Mouse (Mus musculus) heart, adult 18-20 months (tissue): ENCODE results near the gene Rab37. TPM values are rescaled to one million over a fixed set of nuclear protein-coding genes. Genes with fewer than 3 reads are reported as not detected.

Experiments used
- DNase-seq, 2 experiments: peaks; one replicate each; pipeline ENCODE4 v3.0.0; 2021 to 2022; ENCODE audit warnings: mixed read lengths in 1 of 2
- long read RNA-seq, 2 experiments: library from polyadenylated mRNA; stranded (forward); transcript quantifications; one replicate each; pipeline ENCODE4 v2.0.0; 2021
- total RNA-seq, 2 experiments: library from RNA; stranded (reverse); gene quantifications; 2 replicates each; pipeline ENCODE4 v1.2.3; 2021

The Rab37 gene
- 1 to 10 TPM in 1 of 2 experiments, under 1 TPM in 1; 0.50 to 1.2 TPM for total RNA-seq
- long read RNA-seq, experiment 1: 0 reads
- long read RNA-seq, experiment 2: 0 reads

DNA sequence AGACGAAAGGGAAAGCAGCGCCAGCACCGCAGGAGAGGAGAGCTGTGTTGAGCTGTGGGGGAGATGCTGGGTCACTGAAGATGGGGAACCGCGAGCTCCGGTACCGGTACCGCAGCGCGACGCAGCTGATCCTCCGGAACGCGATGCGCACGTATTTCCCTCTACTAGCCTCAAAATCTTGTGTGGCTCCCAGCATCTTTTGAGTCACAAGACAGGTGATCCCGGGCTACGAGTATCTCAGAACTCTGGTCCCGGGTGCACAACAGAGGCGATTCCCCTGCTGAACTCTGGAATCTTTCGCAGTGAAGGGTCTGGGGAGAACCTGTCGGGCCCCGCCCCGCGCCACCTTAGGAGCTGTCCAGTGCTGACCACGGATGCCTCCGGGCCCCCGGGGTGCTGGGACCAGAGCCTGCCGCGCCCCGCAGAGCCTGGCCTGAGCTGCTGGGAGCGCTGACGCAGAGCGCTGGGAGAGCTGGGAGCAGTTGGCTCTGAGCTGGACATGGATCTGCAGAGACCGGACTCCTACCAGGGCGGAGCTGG, at the start of gene Rab37:
Rab37 (plus strand) TSS at position 70 of the 540 bp plus-strand sequence.
- no peak for DNase-seq

DNA sequence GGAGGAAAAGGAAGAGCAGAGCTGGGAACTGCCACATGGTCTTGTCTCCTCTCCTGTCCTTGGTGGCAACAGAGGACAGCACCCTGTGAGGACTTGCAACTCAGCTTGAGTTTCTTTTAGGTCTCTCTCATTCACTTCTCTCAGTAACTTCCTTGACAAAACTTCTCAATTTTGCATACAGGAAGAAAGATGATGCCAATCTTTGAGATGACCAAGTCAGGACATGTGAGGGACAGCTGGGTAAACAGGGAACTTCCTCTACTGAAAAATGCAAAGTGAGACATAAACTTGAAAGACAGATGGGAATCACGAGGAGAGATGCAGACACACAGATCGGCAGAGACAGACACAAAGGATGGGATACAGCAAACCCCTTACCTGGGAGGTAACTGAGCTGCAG, 43.0 kb upstream of the Rab37 start, which contains the start of gene Cd300ld3:
Cd300ld3 (minus strand) TSS at position 151 of the 400 bp plus-strand sequence.
- DNase-seq: peak in 1 of 2 experiments; percentile 30

DNA sequence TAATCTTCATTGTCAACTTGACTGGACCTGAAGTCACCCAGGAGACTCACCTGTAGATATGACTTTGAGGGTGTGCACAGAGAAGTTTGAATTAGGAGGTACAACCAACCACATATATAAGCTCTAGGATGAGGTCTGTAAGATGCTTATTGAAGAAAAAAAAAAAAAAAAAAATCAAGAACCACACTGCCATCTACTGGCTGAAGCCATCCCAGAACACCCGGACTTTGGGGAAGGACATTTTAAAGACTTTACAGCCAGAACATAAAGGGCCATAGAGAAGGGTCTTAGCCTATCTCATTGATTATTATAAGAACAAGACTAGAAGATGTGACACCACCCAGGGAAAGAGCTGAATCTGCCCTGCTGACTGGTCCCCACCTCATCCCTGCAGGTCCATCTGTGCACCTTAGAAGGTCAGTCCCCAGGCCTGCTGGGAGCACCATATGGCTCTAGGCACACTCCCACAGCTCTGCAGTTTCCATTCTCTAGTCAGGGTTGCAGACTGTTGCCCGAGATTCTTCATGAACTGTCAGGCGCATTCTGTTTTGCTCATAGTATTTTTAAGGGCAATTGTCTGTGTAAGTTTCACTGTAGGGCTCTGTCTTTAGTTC, 41.8 kb upstream of the Rab37 start:
- DNase-seq: no peak

DNA sequence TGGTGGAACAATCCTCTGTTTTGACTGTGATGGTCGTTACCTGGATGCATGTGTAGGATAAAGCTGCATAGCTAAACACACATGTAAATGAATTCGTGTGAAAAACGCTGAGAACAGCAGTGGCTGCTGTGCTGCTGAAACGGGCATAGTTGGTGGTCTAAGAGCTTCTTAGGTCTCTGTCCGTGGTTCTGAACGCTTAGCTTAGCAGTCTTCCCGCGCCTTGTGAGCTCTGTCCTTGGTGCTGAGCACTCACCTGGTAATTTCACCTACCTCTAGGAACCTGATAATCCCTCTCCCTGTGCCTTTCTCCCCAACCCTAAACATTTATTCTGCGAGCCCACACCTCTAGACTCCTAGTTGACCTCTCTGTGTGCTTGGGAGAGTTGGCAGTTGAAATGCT, 39.0 kb upstream of the Rab37 start:
- peak in 1 of 2 experiments; percentile 35 for DNase-seq

DNA sequence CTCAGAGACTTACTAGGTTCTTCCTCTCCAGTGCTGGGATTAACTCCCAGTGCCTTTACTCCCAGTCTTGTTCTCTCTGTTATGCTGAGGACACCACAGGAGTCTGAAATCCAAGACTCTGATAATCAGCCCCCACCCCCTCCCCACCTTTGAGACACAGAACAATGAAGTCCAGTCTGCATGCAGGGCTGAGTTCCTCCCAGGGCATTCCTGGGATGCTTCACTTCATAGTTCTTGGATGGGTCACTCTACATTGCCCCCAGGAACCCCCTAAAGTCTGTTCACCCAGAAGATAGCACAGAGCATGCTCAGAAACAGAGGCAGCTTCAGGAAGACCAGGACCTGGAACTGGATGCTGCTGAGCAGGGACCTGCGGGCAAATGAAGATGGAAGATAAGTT, 38.2 kb upstream of the Rab37 start:
- no peak for DNase-seq

DNA sequence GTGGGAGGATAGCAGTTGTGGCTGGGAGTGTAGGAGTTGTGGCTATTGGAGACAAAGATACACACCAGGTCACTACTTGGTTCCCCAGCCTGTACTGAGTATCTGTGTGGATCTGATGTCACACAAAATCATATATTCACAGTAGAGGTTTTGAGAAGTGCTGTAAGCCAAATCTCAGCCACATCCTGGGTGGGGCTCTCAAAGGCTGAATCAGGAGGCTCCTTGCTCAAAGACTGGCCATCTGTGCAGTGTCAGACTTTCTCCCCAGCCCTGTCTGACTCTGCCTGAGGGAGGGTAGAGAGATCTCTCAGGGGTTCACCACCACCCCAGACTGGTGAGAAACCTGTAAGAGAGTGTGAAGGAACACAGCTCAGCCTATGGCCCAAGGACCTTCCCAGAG, 36.7 kb upstream of the Rab37 start:
- no peak for DNase-seq

DNA sequence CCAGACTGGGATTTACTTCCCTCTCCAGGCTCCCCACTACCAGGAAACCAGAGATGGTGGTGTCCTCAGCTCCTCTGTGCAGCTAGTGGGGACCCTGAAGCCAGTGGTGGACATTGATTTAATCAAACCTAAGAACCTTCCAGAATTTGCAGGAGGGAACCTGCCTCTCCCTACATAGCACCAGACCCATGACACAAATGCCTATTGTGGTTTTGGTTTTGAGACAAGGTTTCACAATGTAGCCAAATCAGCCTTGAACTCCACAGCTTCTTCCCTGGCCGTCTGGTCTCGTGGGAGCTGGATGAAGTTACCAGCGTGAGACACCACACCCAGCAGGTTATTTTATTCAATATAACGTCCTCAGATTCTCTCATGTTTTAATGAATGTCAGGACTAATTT, 32.5 kb upstream of the Rab37 start:
- no peak for DNase-seq

DNA sequence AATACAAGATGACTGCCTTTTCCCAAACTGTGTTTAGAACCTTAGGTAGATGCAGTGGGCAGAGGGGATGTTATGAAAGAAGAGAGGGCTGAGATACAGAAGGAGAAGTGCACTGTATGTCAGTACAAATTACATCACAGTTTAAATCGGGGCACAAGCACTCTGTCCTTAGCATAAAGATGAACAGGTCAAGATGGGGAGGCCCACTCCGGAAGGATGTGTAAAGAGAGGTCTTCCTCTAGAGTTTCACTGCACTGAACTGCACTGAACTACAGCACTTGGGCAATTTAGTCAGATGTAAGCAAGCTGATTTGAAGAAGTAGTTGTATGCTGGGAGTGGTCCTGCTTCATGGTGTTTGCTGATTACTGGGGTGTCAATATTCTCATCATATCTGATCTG, 31.4 kb upstream of the Rab37 start:
- DNase-seq: no peak

DNA sequence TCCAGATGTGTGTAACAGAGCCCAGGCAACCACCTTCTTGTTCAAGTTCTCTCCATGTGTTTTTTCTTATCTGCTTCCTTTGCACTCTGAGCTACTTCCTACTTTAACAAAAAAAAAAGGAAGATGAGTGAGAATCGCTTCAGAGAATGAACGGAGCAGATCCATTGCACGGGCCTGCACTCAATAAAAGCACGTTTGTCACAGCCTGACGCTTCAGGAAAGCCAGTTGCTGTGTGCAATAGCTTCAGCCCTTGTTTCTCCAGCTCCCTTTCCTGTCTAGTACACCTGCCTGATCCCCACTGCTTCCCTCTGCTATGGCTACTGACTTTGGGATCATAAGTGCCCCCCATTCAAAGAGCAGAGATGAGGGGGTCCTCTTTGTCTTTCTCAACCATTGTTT, 29.2 kb upstream of the Rab37 start, which contains the start of gene Cd300e:
Cd300e (minus strand) TSS at position 101 of the 400 bp plus-strand sequence.
- DNase-seq: no peak

DNA sequence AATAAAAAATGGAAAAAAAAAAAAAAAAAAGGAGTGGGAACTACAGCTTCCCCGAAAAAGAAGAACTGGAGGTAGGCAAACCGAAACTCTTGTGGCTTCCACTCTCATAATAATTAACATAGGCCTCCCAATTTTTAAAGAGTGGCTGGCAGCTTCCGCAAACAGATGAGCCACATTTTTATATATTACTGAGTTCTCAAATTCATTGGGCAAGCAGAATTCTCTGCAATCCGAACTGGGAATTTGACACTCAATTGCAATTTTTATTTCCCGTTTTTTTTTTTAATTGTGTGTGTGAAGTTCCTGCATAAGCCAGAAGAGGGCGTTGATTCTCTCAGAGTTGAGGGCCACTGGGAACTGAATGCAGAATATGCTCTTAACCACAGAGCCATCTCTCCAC, 24.5 kb upstream of the Rab37 start:
- DNase-seq: peak in 1 of 2 experiments; percentile 47

DNA sequence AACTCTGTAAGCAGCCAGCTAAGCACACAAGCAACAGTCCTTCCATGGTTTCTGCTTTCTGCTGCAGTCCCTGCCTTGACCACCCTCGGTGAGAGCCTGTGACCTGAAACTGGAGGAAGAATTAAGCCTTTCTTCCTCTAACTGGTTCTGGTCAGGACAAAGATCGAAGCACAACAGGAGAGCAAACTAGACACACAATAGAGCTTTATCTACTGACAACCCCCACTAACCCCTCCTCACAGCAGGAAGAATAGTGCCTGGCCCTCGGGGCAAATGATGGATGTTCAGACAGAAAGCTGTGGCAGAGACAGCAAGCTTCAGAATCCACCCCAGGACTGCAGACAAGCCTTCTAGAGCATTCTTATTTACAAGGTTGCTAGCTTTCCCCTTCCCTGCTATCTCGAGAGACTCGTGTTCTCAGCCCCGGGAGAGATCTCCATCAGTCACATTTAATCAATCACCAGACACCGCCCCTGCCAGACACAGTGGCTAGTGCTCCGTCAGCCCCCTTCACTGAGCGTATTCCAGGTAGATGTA, 20.1 kb upstream of the Rab37 start:
- DNase-seq: no peak

DNA sequence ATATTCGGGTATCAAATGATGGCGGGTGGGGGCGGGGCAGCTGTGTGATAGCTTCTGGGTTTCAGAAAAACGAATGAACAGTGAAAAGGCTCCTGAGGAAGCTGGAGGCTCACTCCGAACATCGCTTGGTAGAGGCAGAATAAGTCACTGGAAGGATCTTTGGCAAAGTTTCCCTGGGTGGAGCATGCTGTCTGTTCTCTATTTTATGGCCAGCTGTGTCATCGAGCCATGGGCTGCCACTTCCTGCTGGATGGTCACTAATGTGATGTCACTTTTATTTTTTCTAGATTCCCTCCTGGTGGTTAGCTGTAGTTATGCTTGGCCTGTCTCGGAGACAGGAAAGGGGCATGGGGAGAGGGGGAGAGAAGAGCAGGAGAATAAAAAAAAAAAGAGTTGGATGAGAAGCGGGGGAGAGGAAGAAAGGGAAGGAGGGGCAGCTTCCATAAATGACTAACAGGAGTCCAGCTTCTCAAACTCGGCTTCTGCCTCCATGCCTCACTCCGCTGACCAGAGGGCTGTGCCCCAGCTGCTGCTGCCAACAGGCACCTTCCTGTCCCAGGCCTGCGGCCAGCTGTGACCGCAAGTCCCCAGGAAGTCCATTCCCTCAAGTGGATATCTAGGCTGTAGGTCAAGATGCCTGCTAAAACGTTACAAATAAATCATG, 19.5 kb upstream of the Rab37 start:
- peak; percentile 63 to 82 for DNase-seq

DNA sequence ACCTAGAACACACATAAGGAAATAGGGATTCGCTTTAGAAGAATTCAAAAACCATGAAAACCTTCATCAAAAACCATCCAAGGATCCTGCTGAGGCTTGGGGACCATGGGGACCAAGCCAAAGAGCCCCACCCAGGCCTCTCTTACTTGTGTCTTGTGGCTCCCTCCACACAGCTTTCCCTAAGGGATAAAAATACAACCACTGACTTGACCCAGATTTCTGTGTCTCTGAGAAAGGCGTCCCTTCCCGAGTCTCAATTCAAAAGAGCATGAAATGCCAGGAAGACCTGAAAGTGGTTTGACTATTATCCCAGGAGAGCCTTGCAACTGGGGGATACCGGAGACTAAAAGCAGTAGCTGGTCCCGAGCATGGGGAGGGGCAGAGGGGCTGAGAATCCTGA, 18.2 kb upstream of the Rab37 start:
- DNase-seq: no peak

DNA sequence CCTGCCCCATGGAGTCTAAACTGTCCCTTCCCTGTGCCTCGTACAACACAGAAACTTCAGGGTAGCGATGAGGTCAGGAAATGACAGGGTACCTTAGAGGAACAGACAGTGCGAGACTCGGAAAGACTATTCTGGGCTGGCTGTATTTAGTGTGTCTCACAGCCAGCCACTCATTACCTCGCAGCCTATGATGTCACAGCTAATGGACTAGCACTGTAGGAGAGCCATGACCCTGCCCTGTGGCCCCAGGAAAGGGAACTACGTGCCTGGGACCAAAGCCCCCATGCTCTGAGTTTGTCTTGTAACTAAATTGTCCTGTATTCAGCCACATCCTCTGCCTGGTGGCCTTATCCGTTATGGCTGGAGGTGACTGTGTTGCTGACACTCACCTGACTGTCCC, 15.8 kb upstream of the Rab37 start:
- no peak for DNase-seq

DNA sequence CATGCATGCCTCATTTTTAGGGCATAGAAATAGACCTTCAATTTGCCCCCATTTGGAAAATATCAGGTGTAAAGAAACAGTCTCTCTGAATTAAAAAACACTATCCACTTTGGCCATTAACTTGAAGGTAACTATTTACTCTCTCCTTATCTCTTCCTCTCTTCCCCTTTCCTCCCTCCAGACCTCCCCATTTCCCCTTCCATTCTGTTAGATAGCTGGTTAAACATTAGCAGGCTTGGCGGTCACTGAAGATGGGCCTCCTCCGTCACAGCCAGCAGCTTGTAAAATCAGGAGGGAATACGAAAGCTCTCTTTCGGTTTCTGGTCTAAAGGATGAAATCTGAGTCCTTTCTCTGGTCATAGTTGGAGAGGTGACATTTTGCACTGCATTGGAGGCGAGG, 15.4 kb upstream of the Rab37 start:
- no peak for DNase-seq

DNA sequence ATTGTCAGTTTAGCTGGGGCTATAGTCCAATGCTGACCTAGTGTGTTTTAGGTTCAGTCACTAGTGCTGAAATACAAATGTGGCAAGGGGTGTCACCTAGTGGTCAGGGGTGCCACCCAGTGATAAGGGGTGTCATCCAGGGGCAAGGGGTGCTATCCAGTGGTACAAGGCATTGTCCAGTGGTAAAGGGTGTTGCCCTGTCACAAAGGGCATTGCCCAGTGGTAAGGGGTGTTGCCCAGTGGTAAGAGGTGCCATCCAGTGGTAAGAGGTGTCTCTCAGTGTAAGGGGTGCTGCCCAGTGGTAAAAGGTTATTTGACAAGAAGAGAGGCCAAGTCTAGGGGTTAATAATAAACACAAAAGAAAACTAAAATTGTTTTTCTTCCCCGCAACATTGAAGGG, 13.8 kb upstream of the Rab37 start:
- DNase-seq: no peak

DNA sequence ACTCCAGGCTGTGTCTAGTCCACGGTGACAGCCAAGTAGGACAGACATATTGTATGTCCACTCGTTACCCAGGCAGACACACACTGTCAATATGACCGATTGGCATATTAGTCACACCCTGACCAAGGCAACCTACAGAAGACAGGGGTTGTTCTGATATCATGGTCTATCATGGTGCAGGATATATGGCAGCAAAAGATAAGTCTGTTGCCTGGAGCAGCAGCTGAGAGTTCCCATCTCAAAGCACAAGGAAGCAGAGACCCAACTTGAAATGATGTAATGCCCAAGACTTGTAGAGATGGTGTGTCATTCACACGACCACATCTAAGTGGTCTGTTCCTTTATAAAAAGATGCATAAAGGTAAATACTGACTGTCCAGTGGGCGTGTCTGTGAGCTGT, 12.6 kb upstream of the Rab37 start:
- DNase-seq: no peak

DNA sequence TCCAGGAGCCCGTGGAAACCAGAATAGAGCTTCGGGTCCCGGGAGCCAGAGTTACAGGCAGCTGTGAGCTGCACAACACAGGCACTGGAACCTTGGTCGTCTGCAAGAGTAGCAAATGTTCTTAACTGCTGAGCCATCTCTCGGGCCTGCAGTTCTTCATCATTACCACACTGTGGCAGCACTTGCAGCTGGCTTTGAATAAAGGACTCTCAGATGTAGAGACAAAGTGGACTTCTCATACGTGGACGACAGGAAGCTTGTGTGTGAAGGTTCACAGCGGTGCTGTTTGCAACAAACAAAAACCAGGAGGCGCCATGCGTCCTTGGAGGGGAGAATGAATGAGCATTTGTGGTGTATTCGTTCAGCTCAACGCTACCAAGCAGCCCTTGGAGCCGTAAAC, 10.3 kb upstream of the Rab37 start:
- DNase-seq: peak; percentile 40 to 64

DNA sequence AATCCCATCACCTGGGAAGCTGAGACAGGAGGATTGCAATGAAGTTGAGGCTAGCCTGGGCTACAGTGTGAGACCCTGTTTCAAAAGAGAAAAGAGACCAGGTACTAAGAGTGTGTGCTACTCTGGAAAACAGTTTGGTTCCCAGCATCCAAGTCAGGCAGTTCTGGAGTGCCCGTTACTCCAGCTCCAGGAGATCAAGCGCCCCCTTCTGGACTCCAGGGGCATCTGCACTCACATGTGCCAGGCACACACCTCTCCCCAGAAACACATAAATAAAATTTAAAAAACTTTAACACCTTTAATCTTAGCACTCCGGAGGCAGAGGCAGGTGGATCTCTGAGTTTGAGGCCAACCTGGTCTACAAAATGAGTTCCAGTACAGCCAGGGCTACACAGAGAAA, 9.9 kb upstream of the Rab37 start:
- no peak for DNase-seq

DNA sequence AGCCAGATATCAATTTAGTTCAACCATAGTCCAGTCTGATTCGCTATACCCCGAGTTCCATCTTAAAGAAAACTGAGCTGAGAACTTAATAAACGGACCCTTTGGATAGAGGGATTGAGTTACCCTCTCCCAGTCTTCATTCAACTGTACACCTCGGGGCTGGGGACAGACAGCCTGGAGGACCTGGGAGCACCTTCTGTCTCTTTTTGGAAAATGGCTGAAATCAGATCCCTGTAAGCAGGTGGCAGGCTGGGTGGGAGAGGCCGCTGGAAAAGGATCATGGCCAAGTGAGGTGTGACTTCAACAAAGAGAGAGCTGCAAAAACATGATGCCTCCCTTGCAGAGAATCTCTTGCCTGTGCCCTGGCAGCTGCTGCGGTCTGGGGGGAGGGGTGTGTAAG, 9.0 kb upstream of the Rab37 start:
- DNase-seq: no peak

DNA sequence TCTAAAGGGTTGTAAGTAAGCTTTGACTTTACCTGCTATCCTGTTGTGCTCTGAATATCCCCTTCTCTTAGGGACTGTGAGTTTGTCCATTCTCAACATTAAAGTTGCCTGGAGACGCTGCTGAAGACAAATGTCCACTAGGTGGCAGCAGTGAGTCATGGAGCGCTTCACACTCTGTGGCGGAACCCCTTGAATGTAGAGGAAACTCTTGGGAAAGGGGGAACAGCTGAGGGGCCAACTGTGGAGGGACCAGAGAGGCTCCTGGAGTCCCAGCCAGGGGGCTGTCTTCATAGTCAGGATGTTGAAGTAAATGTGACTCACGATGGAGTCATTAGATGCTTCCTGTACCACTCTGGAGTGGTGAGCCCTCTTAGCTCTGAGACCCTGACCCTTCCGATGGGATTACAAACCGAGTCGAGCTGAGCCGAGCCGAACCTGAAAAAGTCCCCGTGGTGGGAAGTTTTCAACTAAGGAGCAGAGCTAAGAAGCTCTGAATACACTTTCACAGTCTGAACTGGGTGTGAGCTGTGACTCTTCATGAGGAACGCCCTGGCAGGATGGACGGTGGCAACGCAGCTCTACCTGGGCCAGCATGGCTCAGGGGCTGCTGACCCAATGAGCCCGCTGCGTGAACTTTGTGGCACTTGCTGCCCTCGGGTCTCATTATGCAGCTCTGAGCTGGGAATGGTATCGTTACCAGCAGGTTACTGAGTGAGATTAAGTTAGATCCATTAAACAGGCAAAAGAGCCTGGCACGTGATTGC, 7.7 kb upstream of the Rab37 start:
- DNase-seq: peak; percentile 54 to 87

DNA sequence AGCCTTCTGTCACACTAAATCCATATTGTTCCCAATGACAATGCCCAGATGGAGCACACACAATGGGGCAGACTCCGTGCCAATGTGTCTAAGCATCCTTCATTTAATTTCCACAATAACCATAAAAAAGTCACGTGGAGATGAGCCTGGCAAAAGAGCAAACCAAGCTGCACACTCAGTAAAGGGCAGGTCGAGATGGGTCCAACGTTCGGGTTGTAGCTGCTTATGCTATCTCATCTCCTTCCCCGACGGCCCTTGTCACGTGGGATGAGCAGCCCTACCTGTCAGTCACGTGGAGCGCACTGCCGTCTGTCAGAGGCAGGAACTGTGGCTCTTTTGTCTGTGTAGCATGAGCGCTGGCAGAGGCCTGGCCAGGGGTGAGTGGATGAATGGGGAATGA, 6.6 kb upstream of the Rab37 start:
- DNase-seq: no peak

DNA sequence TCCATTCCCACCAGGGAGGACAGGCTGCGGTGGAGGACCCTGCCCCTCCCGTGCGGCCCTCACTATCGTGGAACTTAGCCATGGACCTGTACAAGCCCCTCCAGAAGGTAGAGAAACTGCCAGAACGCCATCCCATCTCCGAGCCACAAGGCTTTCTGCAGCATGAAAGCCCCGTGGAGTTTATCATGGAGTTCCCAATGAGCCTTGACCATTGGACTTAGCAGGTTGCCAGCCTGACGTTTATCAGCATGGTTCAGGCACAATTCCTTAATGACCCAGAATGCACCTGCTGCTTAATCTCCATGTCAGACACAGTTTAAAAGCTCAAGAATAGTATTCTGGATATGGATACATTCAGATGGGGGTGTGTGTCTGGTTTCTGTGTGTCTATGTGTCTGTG, 6.2 kb upstream of the Rab37 start:
- no peak for DNase-seq
